Mouse (Mus musculus): ENCODE results near the gene Ccn5.

DNA sequence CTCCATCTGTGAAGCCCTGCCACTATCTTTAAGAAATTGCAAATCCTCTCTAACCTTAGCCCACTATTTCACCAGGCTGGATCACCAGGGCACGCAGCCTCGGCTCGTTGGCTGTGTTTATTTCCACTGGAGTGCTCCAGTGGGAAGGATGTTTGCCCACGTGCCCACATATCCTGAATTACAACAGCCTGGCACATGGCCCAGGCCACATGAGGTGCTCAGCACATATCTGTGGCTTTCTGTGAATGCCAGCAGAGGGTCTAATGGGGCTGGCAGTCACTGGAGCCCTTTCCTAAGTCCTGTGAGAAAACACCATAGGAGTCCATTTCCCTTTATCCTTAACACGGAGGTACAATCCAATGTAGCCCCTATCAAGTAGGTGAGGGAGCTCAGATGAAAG lies 5.8 kb downstream of the Ccn5 start:
- TF ChIP-seq EP300 (IDR thresholded peaks at IDR 0.05; ENCODE audit: low read depth): no peak
- no peak for TF ChIP-seq CTCF (IDR thresholded peaks at IDR 0.05; ENCODE audit: low read depth)
